Mouse (Mus musculus): ENCODE results near the gene Wdr20.

- TF ChIP-seq GATA1 (IDR thresholded peaks at IDR 0.05; ENCODE audit: borderline replicate concordance, low read length): no peak
- no peak for TF ChIP-seq CTCF (IDR thresholded peaks at IDR 0.05; ENCODE audit: low read depth, low read length)
- no peak for TF ChIP-seq POLR2AphosphoS5 (IDR thresholded peaks at IDR 0.05; ENCODE audit: insufficient replicate concordance, low read depth, low read length)
Measured at GRCm38 (mm10) chr12:110758932-110759331, 21.2 kb downstream of the Wdr20 start.
